Mouse (Mus musculus) embryo, embryonic 9.5 days (tissue): ENCODE results near the gene March10.

Experiments
- DNase-seq: peaks from one replicate; pipeline ENCODE4 v3.0.0-alpha.2; 2017; ENCODE audit errors: extremely low spot score

Gene March10

GRCm38 (mm10) chr11:105466756-105467155 is 10.2 kb upstream of the March10 start:
- no peak for DNase-seq

- DNase-seq: no peak
These were observed 9.0 kb upstream of the March10 start for GRCm38 (mm10) chr11:105465488-105465887.

GRCm38 (mm10) chr11:105464430-105464967 is 8.0 kb upstream of the March10 start:
- no peak for DNase-seq

GRCm38 (mm10) chr11:105459900-105460299 is 3.4 kb upstream of the March10 start:
- DNase-seq: no peak

GRCm38 (mm10) chr11:105457041-105457440 is 506 bp upstream of the March10 start:
- DNase-seq: no peak

GRCm38 (mm10) chr11:105455118-105455517 is 1.4 kb downstream of the March10 start:
- DNase-seq: no peak

- DNase-seq: no peak
These were observed 3.5 kb downstream of the March10 start for GRCm38 (mm10) chr11:105453084-105453483.

- DNase-seq: no peak
These were observed 4.0 kb downstream of the March10 start for GRCm38 (mm10) chr11:105452504-105452903.

GRCm38 (mm10) chr11:105451553-105452135 is 4.9 kb downstream of the March10 start:
- DNase-seq: no peak

GRCm38 (mm10) chr11:105449581-105450315 is 6.8 kb downstream of the March10 start:
- DNase-seq: no peak

GRCm38 (mm10) chr11:105447661-105448060 is 8.9 kb downstream of the March10 start:
- no peak for DNase-seq

GRCm38 (mm10) chr11:105446221-105446620 is 10.3 kb downstream of the March10 start:
- DNase-seq: no peak

- DNase-seq: no peak
These were observed 10.8 kb downstream of the March10 start for GRCm38 (mm10) chr11:105445741-105446140.

- no peak for DNase-seq
These were observed 11.6 kb downstream of the March10 start for GRCm38 (mm10) chr11:105444929-105445328.

GRCm38 (mm10) chr11:105443505-105443904 is 13.0 kb downstream of the March10 start:
- no peak for DNase-seq

- no peak for DNase-seq
These were observed 16.7 kb downstream of the March10 start for GRCm38 (mm10) chr11:105439796-105440195.

GRCm38 (mm10) chr11:105438907-105439306 is 17.6 kb downstream of the March10 start:
- DNase-seq: no peak

- no peak for DNase-seq
These were observed 30.1 kb downstream of the March10 start for GRCm38 (mm10) chr11:105426441-105426840.

- DNase-seq: no peak
These were observed 31.9 kb downstream of the March10 start for GRCm38 (mm10) chr11:105424643-105425042.

- DNase-seq: no peak
These were observed 35.7 kb downstream of the March10 start for GRCm38 (mm10) chr11:105420671-105421450.

- no peak for DNase-seq
These were observed 36.6 kb downstream of the March10 start for GRCm38 (mm10) chr11:105419946-105420345.

GRCm38 (mm10) chr11:105414009-105414408 is 42.5 kb downstream of the March10 start:
- no peak for DNase-seq
